Mouse (Mus musculus) intestine, postnatal 0 days (tissue): Measurements from ENCODE around the gene Map3k15. TPM values are rescaled to one million over a fixed set of nuclear protein-coding genes. Genes with fewer than 3 reads are reported as not detected.

Experiments
- ATAC-seq: fragments of 200-750 bp; cut with Nextera tagmentation; 2 replicates; pipeline ENCODE4 v1.8.0; 2017; ENCODE audit warnings: mild to moderate bottlenecking, moderate TSS enrichment, moderate library complexity
- H3K27ac ChIP-seq: fragments of 300-500 bp; sonication (generic); 2 replicates; pipeline ENCODE4 v1.5.1; 2014; ENCODE audit warnings: mild to moderate bottlenecking, low read depth, low read length, moderate library complexity
- H3K27me3 ChIP-seq: fragments of 300-500 bp; sonication (generic); replicated peaks from 2 replicates; pipeline ENCODE4 v1.6.1; 2014; ENCODE audit warnings: low read length, mixed read lengths; ENCODE audit not compliant: control insufficient read depth, insufficient read depth
- H3K36me3 ChIP-seq: fragments of 300-500 bp; sonication (generic); 2 replicates; pipeline ENCODE4 v1.6.1; 2014; ENCODE audit warnings: mild to moderate bottlenecking, moderate library complexity; ENCODE audit not compliant: control insufficient read depth, insufficient read depth
- H3K4me1 ChIP-seq: fragments of 300-500 bp; sonication (generic); replicated peaks from 2 replicates; pipeline ENCODE4 v1.6.1; 2014; ENCODE audit warnings: antibody characterized with exemption, low read length, mixed read lengths; ENCODE audit not compliant: control insufficient read depth, insufficient read depth
- H3K4me2 ChIP-seq: fragments of 300-500 bp; sonication (generic); replicated peaks from 2 replicates; pipeline ENCODE4 v1.6.1; 2014; ENCODE audit warnings: low read depth, mild to moderate bottlenecking, moderate library complexity
- H3K4me3 ChIP-seq: fragments of 300-500 bp; sonication (generic); 2 replicates; pipeline ENCODE4 v1.5.1; 2014; ENCODE audit warnings: low read depth, low read length
- H3K9ac ChIP-seq: fragments of 300-500 bp; sonication (generic); 2 replicates; pipeline ENCODE4 v1.6.1; 2014; ENCODE audit warnings: mild to moderate bottlenecking, low read depth, low read length
- H3K9me3 ChIP-seq: fragments of 300-500 bp; sonication (generic); 2 replicates; pipeline ENCODE4 v1.6.1; 2016; ENCODE audit warnings: mixed run types; ENCODE audit not compliant: control insufficient read depth
- CTCF ChIP-seq: sonication (generic); IDR thresholded peaks from 2 replicates; pipeline ENCODE4 v1.5.1; 2016; ENCODE audit warnings: low read depth, mild to moderate bottlenecking, control low read depth, antibody characterized with exemption, moderate library complexity
- WGBS: fragments of 180-500 bp; shearing (Covaris S2); extraction: QIAGEN DNeasy Blood & Tissue Kit; methylation state at CpG from one replicate; pipeline ENCODE4 v1.1.7; 2014; 5-methylcytosine and 5-hydroxymethylcytosine counted together
- polyA plus RNA-seq: library from polyadenylated mRNA; unstranded; fragments of >200 nt; fragmentation: Nextera tagmentation; extraction: Ambion mirVana; gene quantifications from 2 replicates; pipeline ENCODE4 v1.2.1, GENCODE M21; 2015

Map3k15 gene
- polyA plus RNA-seq, 1 experiment from 2014 or later, result 0.10 TPM

- WGBS, result 80% methylated on average over 6 of the region's 6 CpGs
Observed at GRCm38 (mm10) chrX:159995808-159996207, 7.6 kb downstream of the Map3k15 start.

DNA sequence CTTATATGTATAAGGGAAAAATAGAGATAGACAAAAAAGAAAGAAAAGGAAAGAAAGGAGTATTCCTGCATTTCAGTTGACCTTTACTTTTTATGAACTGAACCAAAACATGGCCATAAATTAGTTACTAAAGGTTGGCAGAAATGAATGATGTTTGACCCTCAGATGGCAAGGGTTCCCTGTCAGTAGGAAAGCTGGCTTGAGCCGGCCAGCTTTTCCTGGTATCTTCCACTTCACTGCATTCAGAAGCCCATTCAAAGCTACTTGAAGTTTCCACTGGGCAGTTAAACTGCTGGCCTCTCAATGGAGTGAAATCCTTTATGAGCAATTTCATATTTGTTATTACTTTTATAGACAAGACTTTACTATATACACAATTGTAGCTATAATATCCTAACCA is 65.1 kb downstream of the Map3k15 start:
- no peaks in the 10 kb centered on the region for H3K27me3 ChIP-seq
- no peak for TF ChIP-seq CTCF

More at GRCm38 (mm10) chrX:159995808-159996207, 7.6 kb downstream of the Map3k15 start:
- no peak overlapping the region for H3K9ac ChIP-seq
- H3K36me3 ChIP-seq, result no peaks in the 10 kb centered on the region
- ATAC-seq, result no peak
- no peak overlapping the region for H3K4me2 ChIP-seq
- no peak overlapping the region for H3K4me3 ChIP-seq
- H3K4me1 ChIP-seq, result no peaks in the 10 kb centered on the region
- H3K27ac ChIP-seq, result no peak overlapping the region
- no peaks in the 10 kb centered on the region for H3K9me3 ChIP-seq
- H3K27me3 ChIP-seq, result no peaks in the 10 kb centered on the region
- TF ChIP-seq CTCF, result no peak

GRCm38 (mm10) chrX:160054643-160055042 is 66.4 kb downstream of the Map3k15 start:
- Histone ChIP-seq H3K9me3 (no peaks in the 10 kb centered on the region), H3K9ac (no peak overlapping the region), H3K4me1 (no peaks in the 10 kb centered on the region), H3K36me3 (no peaks in the 10 kb centered on the region), H3K27me3 (no peaks in the 10 kb centered on the region), H3K4me3 (no peak overlapping the region), H3K27ac (no peak overlapping the region), H3K4me2 (no peak overlapping the region)
- WGBS, result 72% methylated on average over 5 of the region's 5 CpGs
- no peak for ATAC-seq
- TF ChIP-seq CTCF, result no peak

More for the DNA sequence above, 65.1 kb downstream of the Map3k15 start:
- WGBS, result 82% methylated on average over 1 of the region's 1 CpGs
- no peak overlapping the region for H3K27ac ChIP-seq
- no peak overlapping the region for H3K4me3 ChIP-seq
- no peaks in the 10 kb centered on the region for H3K36me3 ChIP-seq
- no peak overlapping the region for H3K4me2 ChIP-seq
- H3K9ac ChIP-seq, result no peak overlapping the region
- H3K4me1 ChIP-seq, result no peaks in the 10 kb centered on the region
- no peak for ATAC-seq
- no peaks in the 10 kb centered on the region for H3K9me3 ChIP-seq

DNA sequence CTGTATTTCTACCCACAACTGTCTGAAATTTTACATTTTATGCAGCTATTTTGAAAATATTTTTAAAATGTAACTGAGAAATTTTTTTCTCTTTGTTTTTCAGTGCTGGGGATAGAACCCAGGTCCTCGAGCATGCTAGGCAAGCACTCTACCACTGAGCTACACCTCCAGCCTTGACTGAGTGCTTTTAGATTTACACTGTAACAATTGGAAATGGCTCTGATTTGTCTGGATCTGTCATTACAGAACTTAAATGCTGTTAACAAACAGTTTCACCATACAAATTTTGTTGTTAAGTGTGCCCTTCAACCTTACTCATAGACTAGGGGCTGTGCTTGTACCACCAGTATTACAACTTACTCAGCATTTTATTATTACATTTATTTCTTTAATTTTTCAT is 103.7 kb downstream of the Map3k15 start:
- TF ChIP-seq CTCF, result no peak
- 67% methylated on average over 1 of the region's 1 CpGs for whole genome bisulfite sequencing
- H3K27ac ChIP-seq, result no peak overlapping the region
- H3K27me3 ChIP-seq, result no peaks in the 10 kb centered on the region
- no peaks in the 10 kb centered on the region for H3K36me3 ChIP-seq
- no peak for ATAC-seq
- H3K9ac ChIP-seq, result no peak overlapping the region
- H3K4me1 ChIP-seq, result no peaks in the 10 kb centered on the region
- H3K4me2 ChIP-seq, result no peak overlapping the region
- no peak overlapping the region for H3K4me3 ChIP-seq
- H3K9me3 ChIP-seq, result no peaks in the 10 kb centered on the region

DNA sequence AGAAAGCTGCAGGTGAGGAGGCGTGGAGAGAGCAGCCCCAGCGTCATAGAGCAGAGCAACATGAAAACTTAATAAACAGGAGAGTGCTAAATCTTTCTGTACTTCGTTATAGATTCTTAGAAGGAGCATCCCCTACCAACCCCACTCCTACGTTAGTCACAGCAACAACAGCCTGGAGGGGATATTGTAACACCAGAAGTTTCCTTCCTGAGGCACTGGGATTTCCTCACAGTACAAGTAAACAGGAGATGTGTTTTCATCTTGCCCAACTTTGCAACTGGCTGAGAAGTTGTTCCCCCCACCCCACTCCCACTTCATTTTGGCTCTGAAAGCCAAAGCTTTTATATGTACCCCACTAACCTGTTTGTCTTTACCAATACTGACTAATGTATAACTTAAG is 119.6 kb downstream of the Map3k15 start:
- Histone ChIP-seq H3K9me3 (no peaks in the 10 kb centered on the region), H3K27ac (no peak overlapping the region), H3K27me3 (no peaks in the 10 kb centered on the region), H3K4me1 (no peaks in the 10 kb centered on the region), H3K9ac (no peak overlapping the region), H3K36me3 (no peaks in the 10 kb centered on the region), H3K4me3 (no peak overlapping the region), H3K4me2 (no peak overlapping the region)
- 75% methylated on average over 4 of the region's 4 CpGs for WGBS
- no peak for ATAC-seq
- no peak for TF ChIP-seq CTCF

DNA sequence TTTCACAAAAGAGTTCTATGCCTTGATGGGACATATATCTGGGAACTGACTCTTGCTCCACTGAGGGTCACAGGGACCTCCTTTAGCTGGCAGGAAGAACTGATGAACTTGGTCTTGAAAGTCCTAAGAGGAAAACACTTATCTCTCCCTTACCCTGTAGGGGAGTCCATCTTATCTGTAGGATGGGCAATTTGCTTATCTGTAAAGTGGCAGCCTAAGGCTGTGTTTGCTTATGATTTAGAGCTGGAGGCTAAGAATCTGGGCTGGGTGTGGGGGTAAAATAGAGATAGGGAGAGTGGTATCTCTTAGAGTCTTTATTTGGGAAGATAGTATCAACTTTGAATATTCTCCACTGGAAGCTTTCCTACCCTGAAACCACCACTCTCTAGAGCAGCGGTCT is 125.5 kb downstream of the Map3k15 start:
- H3K9ac ChIP-seq, result no peak overlapping the region
- H3K4me3 ChIP-seq, result no peak overlapping the region
- ATAC-seq, result no peak
- no peaks in the 10 kb centered on the region for H3K27me3 ChIP-seq
- no peak overlapping the region for H3K27ac ChIP-seq
- H3K4me2 ChIP-seq, result no peak overlapping the region
- H3K9me3 ChIP-seq, result no peaks in the 10 kb centered on the region
- WGBS, result 80% methylated on average over 1 of the region's 1 CpGs
- no peaks in the 10 kb centered on the region for H3K36me3 ChIP-seq
- TF ChIP-seq CTCF, result no peak
- H3K4me1 ChIP-seq, result no peaks in the 10 kb centered on the region

GRCm38 (mm10) chrX:160116074-160116473 is 127.8 kb downstream of the Map3k15 start:
- no peak overlapping the region for H3K4me2 ChIP-seq
- H3K27ac ChIP-seq, result no peak overlapping the region

More at GRCm38 (mm10) chrX:160116074-160116473, 127.8 kb downstream of the Map3k15 start:
- no peaks in the 10 kb centered on the region for H3K9me3 ChIP-seq
- TF ChIP-seq CTCF, result no peak
- no peaks in the 10 kb centered on the region for H3K4me1 ChIP-seq
- no peaks in the 10 kb centered on the region for H3K27me3 ChIP-seq
- H3K36me3 ChIP-seq, result 0 out of 2 replicates have a peak, but pooled peaks cover 4% of the 10 kb centered on the region
- H3K9ac ChIP-seq, result no peak overlapping the region
- H3K4me3 ChIP-seq, result no peak overlapping the region
- no peak for ATAC-seq
